Mouse (Mus musculus): ENCODE data around the gene Nt5c3. TPM values are rescaled to one million over a fixed set of nuclear protein-coding genes. Genes with fewer than 3 reads are reported as not detected.

Nt5c3 gene
- 123 and 124 TPM in 2 replicates for polyA plus RNA-seq (2015; fragmentation: Nextera tagmentation; extraction: Ambion mirVana)

DNA sequence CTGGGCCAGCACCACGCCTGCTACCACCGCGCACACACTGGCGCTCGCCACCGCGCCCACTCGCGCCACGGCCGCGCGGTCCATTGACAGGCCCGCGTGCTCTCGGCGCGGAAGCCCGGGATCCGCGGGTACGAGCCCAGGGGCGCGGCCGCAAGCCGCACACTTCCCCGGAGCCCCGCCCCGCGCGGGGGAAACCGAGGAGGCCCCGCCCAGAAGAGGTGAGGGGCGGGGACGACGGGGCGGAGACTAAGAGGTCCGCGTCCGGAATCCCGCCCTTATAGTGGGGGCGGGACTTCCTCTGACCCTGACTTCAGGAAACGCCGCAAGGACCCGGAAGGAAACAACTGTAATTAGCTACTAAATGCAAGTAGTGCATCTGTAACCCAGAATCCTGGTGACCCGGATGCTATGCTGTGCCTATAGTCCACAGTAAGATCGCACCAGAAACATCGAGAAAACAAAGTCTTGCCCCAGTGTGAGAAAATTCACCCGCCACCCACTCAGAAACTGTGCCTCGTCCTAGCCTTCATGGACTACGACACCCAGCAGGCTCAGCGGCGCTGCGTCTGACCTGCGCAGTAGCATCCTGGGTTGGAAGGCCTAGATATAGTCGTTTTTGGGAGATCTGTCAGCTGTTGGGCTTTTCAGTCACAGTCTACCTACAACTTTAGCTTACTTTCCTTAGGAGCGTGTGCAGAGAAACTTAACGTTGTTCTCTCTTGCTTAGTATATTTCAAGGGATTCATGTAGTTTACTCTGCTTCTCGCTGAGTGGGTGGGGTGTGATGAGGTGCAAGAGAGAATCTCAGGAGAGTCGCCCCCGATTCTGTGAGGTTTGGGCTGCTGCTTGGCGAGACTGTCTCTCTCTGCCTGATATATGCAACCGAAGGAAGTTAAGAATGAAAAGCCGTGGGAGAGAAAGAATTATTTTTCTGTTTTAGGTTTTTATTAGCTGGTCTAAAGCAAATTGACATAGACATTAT is at the start of gene Nt5c3, which contains the start of gene Vmn1r4:
Gene Nt5c3 (minus strand): TSS at position 207 of the 982 bp plus-strand sequence.
Gene Vmn1r4 (plus strand): TSS at position 290 of the 982 bp plus-strand sequence.
- H3K4me1 ChIP-seq (replicated peaks; ENCODE audit: control insufficient read depth, insufficient read depth): no peaks in the 10 kb centered on the region
- DNase-seq (ENCODE audit: low spot score) (peak; percentile 95), ATAC-seq (ENCODE audit: low FRiP score, low TSS enrichment) (peak; percentile 98)
- H3K9me3 ChIP-seq (ENCODE audit: control insufficient read depth, low read length): 0 out of 2 replicates have a peak, but pooled peaks cover 2% of the 10 kb centered on the region
- peak within 1 kb of the TSS; percentile 66 for H3K4me2 ChIP-seq (replicated peaks; ENCODE audit: low read depth)
- H3K4me3 ChIP-seq (ENCODE audit: low read depth, low read length): peak within 1 kb of the TSS; percentile 75
- WGBS: 3% methylated on average over 64 of the region's 64 CpGs
- no peaks in the 10 kb centered on the region for H3K36me3 ChIP-seq (ENCODE audit: control insufficient read depth, insufficient read depth, low read length)
- H3K9ac ChIP-seq (ENCODE audit: low read length): peak within 1 kb of the TSS; percentile 81
- peak within 1 kb of the TSS; percentile 84 for H3K27ac ChIP-seq (replicated peaks)
- H3K27me3 ChIP-seq (ENCODE audit: control insufficient read depth, insufficient read depth, low read length): no peaks in the 10 kb centered on the region
- TF ChIP-seq EP300 (optimal IDR thresholded peaks at IDR 0.05): peak; percentile 2
- TF ChIP-seq CTCF (IDR thresholded peaks at IDR 0.05; ENCODE audit: low read depth): no peak

DNA sequence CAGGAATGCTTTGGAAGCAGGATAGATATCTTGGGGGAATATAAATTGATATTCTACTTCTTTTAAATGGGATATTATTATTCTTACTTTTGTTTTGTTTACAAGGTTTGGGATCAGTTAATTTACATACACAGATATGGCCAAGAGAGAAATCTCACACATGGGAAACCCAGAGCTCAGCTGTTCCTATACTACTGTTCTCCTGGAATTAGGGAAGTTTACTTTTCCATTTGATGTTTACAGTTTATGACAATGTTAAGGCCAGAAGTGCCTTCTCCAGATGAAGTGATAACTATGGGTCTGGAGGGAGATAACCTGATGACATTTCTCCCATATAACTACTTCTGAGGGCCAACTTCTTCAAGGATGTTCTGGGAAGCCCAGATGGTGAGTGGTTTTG is 46.2 kb upstream of the Nt5c3 start, which contains the start of gene Vmn1r5:
Gene Vmn1r5 (plus strand): TSS at position 301 of the 400 bp plus-strand sequence.
- Histone ChIP-seq H3K4me2 (replicated peaks; ENCODE audit: low read depth) (no peak within 1 kb of the TSS), H3K4me3 (ENCODE audit: low read depth, low read length) (no peak within 1 kb of the TSS), H3K36me3 (ENCODE audit: control insufficient read depth, insufficient read depth, low read length) (no peaks in the 10 kb centered on the region), H3K9me3 (ENCODE audit: control insufficient read depth, low read length) (no peaks in the 10 kb centered on the region), H3K9ac (ENCODE audit: low read length) (no peak within 1 kb of the TSS), H3K27me3 (ENCODE audit: control insufficient read depth, insufficient read depth, low read length) (no peaks in the 10 kb centered on the region), H3K4me1 (replicated peaks; ENCODE audit: control insufficient read depth, insufficient read depth) (no peaks in the 10 kb centered on the region), H3K27ac (replicated peaks) (no peak within 1 kb of the TSS)
- DNase-seq (ENCODE audit: low spot score) (no peak), ATAC-seq (ENCODE audit: low FRiP score, low TSS enrichment) (no peak)
- TF ChIP-seq EP300 (optimal IDR thresholded peaks at IDR 0.05) (no peak), CTCF (IDR thresholded peaks at IDR 0.05; ENCODE audit: low read depth) (no peak)

DNA sequence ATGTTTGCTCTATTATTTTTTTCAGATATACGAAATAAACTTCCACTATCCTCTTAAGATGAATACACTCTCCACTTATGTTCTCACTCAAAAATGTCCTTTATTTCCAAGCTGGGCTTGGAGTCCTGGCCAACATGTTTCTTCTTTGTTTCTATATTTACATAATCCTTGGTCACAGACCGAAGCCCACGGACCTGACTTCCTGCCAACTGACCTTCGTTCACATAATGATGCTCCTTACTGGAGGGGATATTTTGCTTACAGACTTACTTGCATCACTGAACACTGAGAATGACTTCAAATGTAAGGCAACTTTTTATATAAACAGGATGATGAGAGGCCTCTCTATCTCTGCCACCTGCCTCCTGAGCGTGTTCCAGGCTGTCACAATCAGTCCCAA is 32.7 kb upstream of the Nt5c3 start:
- Histone ChIP-seq H3K9me3 (ENCODE audit: control insufficient read depth, low read length) (no peaks in the 10 kb centered on the region), H3K27me3 (ENCODE audit: control insufficient read depth, insufficient read depth, low read length) (no peaks in the 10 kb centered on the region), H3K4me1 (replicated peaks; ENCODE audit: control insufficient read depth, insufficient read depth) (no peaks in the 10 kb centered on the region), H3K9ac (ENCODE audit: low read length) (no peak overlapping the region), H3K27ac (replicated peaks) (no peak overlapping the region), H3K4me2 (replicated peaks; ENCODE audit: low read depth) (no peak overlapping the region), H3K36me3 (ENCODE audit: control insufficient read depth, insufficient read depth, low read length) (no peaks in the 10 kb centered on the region), H3K4me3 (ENCODE audit: low read depth, low read length) (no peak overlapping the region)
- TF ChIP-seq CTCF (IDR thresholded peaks at IDR 0.05; ENCODE audit: low read depth) (no peak), EP300 (optimal IDR thresholded peaks at IDR 0.05) (no peak)
- 54% methylated on average over 5 of the region's 5 CpGs for WGBS
- DNase-seq (ENCODE audit: low spot score) (no peak), ATAC-seq (ENCODE audit: low FRiP score, low TSS enrichment) (no peak)

DNA sequence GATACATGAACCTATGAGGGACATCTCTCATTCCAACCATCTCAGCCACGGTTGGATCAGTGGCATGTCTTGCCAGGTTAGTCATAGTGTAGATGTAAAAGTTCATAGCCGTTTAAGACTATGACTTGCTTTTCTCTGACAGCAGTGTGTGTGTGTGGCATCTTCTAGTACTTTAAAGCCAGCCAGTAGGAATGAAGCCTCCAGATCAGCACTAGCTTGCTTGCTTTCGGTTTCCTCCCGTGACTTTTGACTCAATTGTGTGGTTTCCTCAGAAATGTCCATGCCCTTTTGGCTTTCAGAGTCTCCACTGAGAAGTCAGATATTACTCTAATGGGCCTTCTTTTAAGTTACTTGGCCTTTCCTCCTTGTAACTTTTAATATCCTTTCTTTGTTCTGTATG is 10.6 kb upstream of the Nt5c3 start:
- WGBS: 82% methylated on average over 4 of the region's 4 CpGs
- TF ChIP-seq EP300 (optimal IDR thresholded peaks at IDR 0.05) (no peak), CTCF (IDR thresholded peaks at IDR 0.05; ENCODE audit: low read depth) (no peak)
- Histone ChIP-seq H3K4me3 (ENCODE audit: low read depth, low read length) (no peak overlapping the region), H3K36me3 (ENCODE audit: control insufficient read depth, insufficient read depth, low read length) (no peaks in the 10 kb centered on the region), H3K4me1 (replicated peaks; ENCODE audit: control insufficient read depth, insufficient read depth) (no peaks in the 10 kb centered on the region), H3K27me3 (ENCODE audit: control insufficient read depth, insufficient read depth, low read length) (no peaks in the 10 kb centered on the region), H3K9me3 (ENCODE audit: control insufficient read depth, low read length) (no peaks in the 10 kb centered on the region), H3K4me2 (replicated peaks; ENCODE audit: low read depth) (no peak overlapping the region), H3K27ac (replicated peaks) (no peak overlapping the region), H3K9ac (ENCODE audit: low read length) (no peak overlapping the region)
- DNase-seq (ENCODE audit: low spot score): no peak
- ATAC-seq (ENCODE audit: low FRiP score, low TSS enrichment): no peak

DNA sequence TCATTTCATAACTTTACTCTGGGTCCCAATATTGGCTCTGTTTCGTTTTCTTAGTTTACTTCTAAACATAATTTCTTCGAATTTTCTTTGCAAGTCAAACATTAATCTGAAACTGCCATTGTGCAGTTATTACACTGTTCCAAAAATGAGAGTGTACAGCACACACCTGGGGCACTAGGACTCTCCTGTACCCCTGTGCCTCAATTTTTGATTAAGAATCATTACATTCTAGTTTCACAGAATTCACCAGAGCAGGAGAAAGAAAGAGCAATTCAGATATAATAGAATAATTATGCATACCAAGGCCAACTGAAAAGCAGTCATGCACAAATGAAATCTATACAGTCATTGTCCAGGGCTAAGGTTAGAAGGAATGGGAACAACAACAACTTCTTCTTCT is 8.7 kb upstream of the Nt5c3 start:
- Histone ChIP-seq H3K9me3 (ENCODE audit: control insufficient read depth, low read length) (0 out of 2 replicates have a peak, but pooled peaks cover 2% of the 10 kb centered on the region), H3K27ac (replicated peaks) (no peak overlapping the region), H3K4me3 (ENCODE audit: low read depth, low read length) (no peak overlapping the region), H3K4me2 (replicated peaks; ENCODE audit: low read depth) (no peak overlapping the region), H3K27me3 (ENCODE audit: control insufficient read depth, insufficient read depth, low read length) (no peaks in the 10 kb centered on the region), H3K4me1 (replicated peaks; ENCODE audit: control insufficient read depth, insufficient read depth) (no peaks in the 10 kb centered on the region), H3K9ac (ENCODE audit: low read length) (no peak overlapping the region), H3K36me3 (ENCODE audit: control insufficient read depth, insufficient read depth, low read length) (no peaks in the 10 kb centered on the region)
- no peak for TF ChIP-seq EP300 (optimal IDR thresholded peaks at IDR 0.05)
- no peak for TF ChIP-seq CTCF (IDR thresholded peaks at IDR 0.05; ENCODE audit: low read depth)
- WGBS: 63% methylated on average over 2 of the region's 2 CpGs
- ATAC-seq (ENCODE audit: low FRiP score, low TSS enrichment) (no peak), DNase-seq (ENCODE audit: low spot score) (no peak)
